Mouse (Mus musculus) left cerebral cortex, postnatal 4 days (tissue): ENCODE results near the gene Rpl37a. TPM values are rescaled to one million over a fixed set of nuclear protein-coding genes. Genes with fewer than 3 reads are reported as not detected.

ENCODE experiments used
- DNase-seq: peaks from one replicate; pipeline ENCODE4 v3.0.0-alpha.2; 2022
- intact Hi-C: fragments of 180-260 bp; cut with DNase I; formaldehyde crosslinking; loops from one replicate; pipeline ENCODE4 v1.15.1; 2025
- total RNA-seq, 2 experiments: library from RNA; stranded (reverse); gene quantifications; 2 replicates each; pipeline ENCODE4 v1.2.3; 2021

Rpl37a gene
- total RNA-seq, 2 experiments from 2014 or later = 775 to 782 TPM

GRCm38 (mm10) chr1:72733191-72733691, 22.2 kb downstream of the Rpl37a start:
- intact Hi-C loops = no loop called here
- no peak for DNase-seq

GRCm38 (mm10) chr1:72736397-72737125, 25.5 kb downstream of the Rpl37a start:
- no peak for DNase-seq
- intact Hi-C loops = no loop called here

GRCm38 (mm10) chr1:72738946-72739680, 28.0 kb downstream of the Rpl37a start:
- peak; percentile 78 for DNase-seq
- intact Hi-C loops = no loop called here

GRCm38 (mm10) chr1:72739681-72740063, 28.6 kb downstream of the Rpl37a start:
- DNase-seq = peak; percentile 50
- intact Hi-C loops = no loop called here

GRCm38 (mm10) chr1:72741406-72741805, 30.3 kb downstream of the Rpl37a start:
- intact Hi-C loops = no loop called here
- DNase-seq = no peak

- no peak for DNase-seq
These were observed 33.9 kb downstream of the Rpl37a start for GRCm38 (mm10) chr1:72744816-72745506.

GRCm38 (mm10) chr1:72746382-72746781, 35.3 kb downstream of the Rpl37a start:
- DNase-seq = peak; percentile 80
- intact Hi-C loops = no loop called here

More at GRCm38 (mm10) chr1:72744816-72745506, 33.9 kb downstream of the Rpl37a start:
- intact Hi-C loops = no loop called here

- DNase-seq = peak; percentile 92
- intact Hi-C loops = no loop called here
These were observed 40.3 kb downstream of the Rpl37a start for GRCm38 (mm10) chr1:72751371-72751781.

- DNase-seq = no peak
- intact Hi-C loops = no loop called here
These were observed 42.1 kb downstream of the Rpl37a start for GRCm38 (mm10) chr1:72753211-72753610.

- DNase-seq = no peak
- intact Hi-C loops = no loop called here
These were observed 44.1 kb downstream of the Rpl37a start for GRCm38 (mm10) chr1:72755227-72755626.

- intact Hi-C loops = no loop called here
- DNase-seq = no peak
These were observed 44.7 kb downstream of the Rpl37a start for GRCm38 (mm10) chr1:72755801-72756200.

GRCm38 (mm10) chr1:72759758-72760157, 48.7 kb downstream of the Rpl37a start:
- intact Hi-C loops = no loop called here
- DNase-seq = no peak

Other genes starting within 250 kb of the Rpl37a start
- 10 to 100 TPM; 64.8 to 68.3 TPM for gene March4, start 174.4 kb upstream of the Rpl37a start, total RNA-seq
- gene Smarcal1, start 128.0 kb upstream of the Rpl37a start, total RNA-seq = 10 to 100 TPM; 46.8 to 50.9 TPM
- gene Ankar, start 10.7 kb upstream of the Rpl37a start, total RNA-seq = not detected
- gene Igfbp2, start 113.2 kb downstream of the Rpl37a start, total RNA-seq = 100 to 1,000 TPM; 157 to 158 TPM
- gene Igfbp5, start 163.6 kb downstream of the Rpl37a start, total RNA-seq = 100 to 1,000 TPM; 114 to 119 TPM